26 mouse cellular contexts compared by ENCODE assay signal in the genomic region with DNA sequence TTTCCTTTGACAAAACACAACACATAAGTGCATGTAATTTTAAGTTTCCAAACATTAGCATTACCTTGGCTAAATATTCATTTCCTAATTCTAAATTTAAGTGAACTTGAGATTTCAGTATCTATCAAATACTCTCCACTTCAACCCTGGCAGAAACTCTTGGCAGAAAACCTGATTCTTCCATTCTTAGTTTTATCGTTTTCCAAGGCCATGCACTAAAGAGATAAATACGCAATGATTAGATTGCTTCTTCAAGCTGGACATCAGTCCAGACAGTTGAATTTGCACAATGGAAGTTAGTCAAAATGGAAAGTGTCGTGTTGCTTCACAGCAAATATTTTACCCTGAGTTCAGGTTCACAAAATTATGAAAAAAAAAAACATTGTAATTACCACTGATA.
"Had no signal": no experiment of that assay in that cellular context is flagged by ENCODE, and none has a peak within 500 bp of the region (broad histone marks: within the 10 kb centered on the region; RNA-seq: fewer than 3 reads in every experiment).

No protein-coding gene starts in this region.

- DNase-seq: cerebellum, adult 2 months; cerebellum, adult 8-10 months; cerebellum, adult 9-10 months; cerebellum, adult 9-11 months; cerebellum, postnatal 10 days; cerebellum, postnatal 14 days; cerebellum, postnatal 25 days; cerebellum, postnatal 36 days; embryo, embryonic 11 days; gastrocnemius, adult 2 months; gastrocnemius, postnatal 10 days; gastrocnemius, postnatal 14 days; gastrocnemius, postnatal 25 days; gastrocnemius, postnatal 36 days; heart, adult 11 months; heart, adult 18-20 months; heart, adult 2 months had no signal

- H3K27me3 ChIP-seq: embryonic facial prominence, embryonic 12.5 days; embryonic facial prominence, embryonic 13.5 days; embryonic facial prominence, embryonic 15.5 days; forebrain, embryonic 13.5 days; forebrain, embryonic 15.5 days had no signal

- H3K27ac ChIP-seq: embryonic facial prominence, embryonic 10.5 days; embryonic facial prominence, embryonic 12.5 days; embryonic facial prominence, embryonic 13.5 days; embryonic facial prominence, embryonic 15.5 days; forebrain, embryonic 10.5 days; forebrain, embryonic 13.5 days; forebrain, embryonic 15.5 days; gastrocnemius, adult 2 months; heart, adult 2 months had no signal

- H3K9ac ChIP-seq: embryonic facial prominence, embryonic 12.5 days; embryonic facial prominence, embryonic 13.5 days; embryonic facial prominence, embryonic 15.5 days; forebrain, embryonic 13.5 days; forebrain, embryonic 15.5 days; forebrain, postnatal 0 days had no signal

- H3K9me3 ChIP-seq: embryonic facial prominence, embryonic 10.5 days; embryonic facial prominence, embryonic 12.5 days; embryonic facial prominence, embryonic 13.5 days; embryonic facial prominence, embryonic 15.5 days; forebrain, embryonic 10.5 days; forebrain, embryonic 13.5 days; forebrain, embryonic 15.5 days had no signal

- H3K4me3 ChIP-seq: embryonic facial prominence, embryonic 10.5 days; embryonic facial prominence, embryonic 12.5 days; embryonic facial prominence, embryonic 13.5 days; embryonic facial prominence, embryonic 15.5 days; erythroblast, embryonic 14.5 days; forebrain, embryonic 10.5 days; forebrain, embryonic 13.5 days; forebrain, embryonic 15.5 days; gastrocnemius, adult 2 months; heart, adult 2 months had no signal

- H3K4me1 ChIP-seq: embryonic facial prominence, embryonic 12.5 days; embryonic facial prominence, embryonic 13.5 days; embryonic facial prominence, embryonic 15.5 days; forebrain, embryonic 15.5 days had no signal

- H3K36me3 ChIP-seq: embryonic facial prominence, embryonic 10.5 days; embryonic facial prominence, embryonic 12.5 days; embryonic facial prominence, embryonic 13.5 days; embryonic facial prominence, embryonic 15.5 days; forebrain, embryonic 10.5 days; forebrain, embryonic 15.5 days had no signal

- ATAC-seq: forebrain, embryonic 13.5 days; forebrain, embryonic 15.5 days; forebrain, postnatal 0 days had no signal

- H3K4me2 ChIP-seq: embryonic facial prominence, embryonic 12.5 days; embryonic facial prominence, embryonic 13.5 days; embryonic facial prominence, embryonic 15.5 days; forebrain, embryonic 13.5 days; forebrain, embryonic 15.5 days had no signal
